Mouse (Mus musculus) neural tube, embryonic 14.5 days (tissue): ENCODE data around the gene 4930402H24Rik. TPM values are rescaled to one million over a fixed set of nuclear protein-coding genes. Genes with fewer than 3 reads are reported as not detected.

ENCODE experiments used
- ATAC-seq: fragments of 200-750 bp; cut with Nextera tagmentation; 2 replicates; pipeline ENCODE4 v1.8.0; 2017; ENCODE audit warnings: low read depth, mild to moderate bottlenecking, moderate TSS enrichment, moderate library complexity
- H3K27ac ChIP-seq: fragments of 300-500 bp; sonication (generic); 2 replicates; pipeline ENCODE4 v1.5.1; 2014; ENCODE audit warnings: low read depth, mild to moderate bottlenecking, control low read depth, low read length, moderate library complexity, mixed read lengths
- H3K27me3 ChIP-seq: fragments of 300-500 bp; sonication (generic); 2 replicates; pipeline ENCODE4 v1.6.1; 2014; ENCODE audit warnings: low read length; ENCODE audit not compliant: control insufficient read depth, insufficient read depth
- H3K36me3 ChIP-seq: fragments of 300-500 bp; sonication (generic); 2 replicates; pipeline ENCODE4 v1.6.1; 2014; ENCODE audit warnings: low read length, mixed read lengths; ENCODE audit not compliant: control insufficient read depth, insufficient read depth
- H3K4me1 ChIP-seq: fragments of 300-500 bp; sonication (generic); 2 replicates; pipeline ENCODE4 v1.6.1; 2014; ENCODE audit warnings: low read length; ENCODE audit not compliant: control insufficient read depth, insufficient read depth
- H3K4me2 ChIP-seq: fragments of 300-500 bp; sonication (generic); 2 replicates; pipeline ENCODE4 v1.6.1; 2014; ENCODE audit warnings: mild to moderate bottlenecking, low read depth, low read length, control low read depth
- H3K4me3 ChIP-seq: fragments of 300-500 bp; sonication (generic); 2 replicates; pipeline ENCODE4 v1.5.1; 2014; ENCODE audit warnings: low read depth, low read length, control low read depth, mixed read lengths
- H3K9ac ChIP-seq: fragments of 300-500 bp; sonication (generic); replicated peaks from 2 replicates; pipeline ENCODE4 v1.6.1; 2014; ENCODE audit warnings: low read depth, mild to moderate bottlenecking, control low read depth, low read length, mixed read lengths
- H3K9me3 ChIP-seq: fragments of 300-500 bp; sonication (generic); 2 replicates; pipeline ENCODE4 v1.6.1; 2016; ENCODE audit warnings: low read length; ENCODE audit not compliant: control insufficient read depth
- WGBS: fragments of 180-500 bp; shearing (Covaris S2); extraction: QIAGEN DNeasy Blood & Tissue Kit; methylation state at CpG from one replicate; pipeline ENCODE4 v1.1.7; 2014; 5-methylcytosine and 5-hydroxymethylcytosine counted together
- polyA plus RNA-seq: library from polyadenylated mRNA; unstranded; fragments of >200 nt; fragmentation: Nextera tagmentation; extraction: Ambion mirVana; gene quantifications from 2 replicates; pipeline ENCODE4 v1.2.1, GENCODE M21; 2014

The 4930402H24Rik gene
- 106 and 109 TPM in 2 replicates for polyA plus RNA-seq

DNA sequence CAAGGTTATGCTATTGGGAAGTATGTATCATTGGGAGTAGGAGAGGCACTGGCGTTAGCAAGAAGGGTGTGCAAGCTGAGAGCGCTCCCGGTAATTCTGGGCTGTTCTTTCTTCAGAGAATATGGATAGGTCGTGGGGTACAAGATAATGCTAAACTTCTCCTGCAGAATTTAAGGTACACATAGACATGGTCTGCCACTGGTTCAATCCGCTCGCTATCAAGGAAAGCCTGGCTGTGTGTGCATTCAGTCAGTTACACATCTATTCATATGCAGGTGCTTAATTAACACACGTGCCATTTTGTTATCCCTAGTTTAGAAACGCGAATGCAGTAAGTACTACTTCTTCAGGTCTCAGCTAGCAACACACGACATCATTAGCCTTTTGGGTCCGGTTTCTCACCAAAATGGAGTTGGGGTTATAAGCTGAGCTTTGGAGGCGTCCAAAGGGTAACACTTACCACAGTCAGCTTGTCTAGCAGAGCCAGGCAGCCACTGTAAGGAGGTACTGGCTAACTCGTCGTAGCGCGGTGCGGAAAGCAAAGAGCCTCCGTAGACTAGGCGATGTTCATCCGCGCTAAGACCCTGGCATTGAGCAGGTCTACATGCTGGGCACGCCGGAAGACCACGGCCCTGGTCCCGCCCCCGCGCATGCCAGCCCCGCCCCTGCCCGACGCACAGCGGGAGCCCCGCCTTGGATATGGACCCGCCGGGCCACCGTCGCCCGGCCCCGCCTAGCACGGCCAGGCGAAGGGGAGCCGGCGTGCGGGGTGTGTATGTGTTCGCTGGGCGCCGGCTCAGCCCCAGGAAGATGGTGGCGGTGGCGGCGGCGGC is at the start of gene 4930402H24Rik, which contains the start of gene Atrn:
Gene 4930402H24Rik (minus strand): TSS at position 656 of the 833 bp plus-strand sequence.
Gene Atrn (plus strand): TSS at position 745 of the 833 bp plus-strand sequence.
- ATAC-seq = peak; percentile 98
- Histone ChIP-seq H3K9me3 (no peaks in the 10 kb centered on the region), H3K9ac (peak within 1 kb of the TSS; percentile 95), H3K27ac (peak within 1 kb of the TSS; percentile 80), H3K4me2 (peak within 1 kb of the TSS; percentile 84), H3K27me3 (no peaks in the 10 kb centered on the region; the same call in 1 of the 2 replicates), H3K4me3 (peak within 1 kb of the TSS; percentile 98), H3K36me3 (no peaks in the 10 kb centered on the region), H3K4me1 (peaks cover 17% of the 10 kb centered on the region)
- 4% methylated on average over 50 of the region's 50 CpGs for WGBS

DNA sequence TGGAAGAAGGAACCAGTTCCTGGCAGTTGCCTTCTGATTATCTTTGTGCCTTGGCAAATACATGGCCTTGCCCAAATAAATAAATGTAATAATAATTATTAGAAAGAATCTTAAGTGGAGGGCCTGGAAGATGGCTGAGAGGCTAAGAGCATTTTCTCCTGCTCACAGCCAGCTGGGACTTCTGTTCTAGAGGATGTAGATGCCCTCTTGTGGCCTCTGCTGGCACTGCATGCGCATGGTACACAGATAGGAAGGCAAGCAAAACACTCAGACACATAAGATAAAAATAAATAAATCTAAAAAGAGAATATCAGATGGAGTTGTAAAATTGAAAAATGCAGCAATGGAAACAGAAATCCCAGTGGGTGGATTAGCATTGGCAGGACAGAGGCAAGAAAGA is 44.3 kb upstream of the 4930402H24Rik start:
- Histone ChIP-seq H3K4me2 (no peak overlapping the region), H3K4me1 (no peaks in the 10 kb centered on the region), H3K27me3 (no peaks in the 10 kb centered on the region), H3K27ac (no peak overlapping the region), H3K9ac (no peak overlapping the region), H3K9me3 (no peaks in the 10 kb centered on the region), H3K4me3 (no peak overlapping the region), H3K36me3 (peaks cover 2% of the 10 kb centered on the region; the same call in 1 of the 2 replicates)
- peak; percentile 84; the same call in 1 of the 2 replicates for ATAC-seq
- 3% methylated on average over 1 of the region's 1 CpGs for WGBS

DNA sequence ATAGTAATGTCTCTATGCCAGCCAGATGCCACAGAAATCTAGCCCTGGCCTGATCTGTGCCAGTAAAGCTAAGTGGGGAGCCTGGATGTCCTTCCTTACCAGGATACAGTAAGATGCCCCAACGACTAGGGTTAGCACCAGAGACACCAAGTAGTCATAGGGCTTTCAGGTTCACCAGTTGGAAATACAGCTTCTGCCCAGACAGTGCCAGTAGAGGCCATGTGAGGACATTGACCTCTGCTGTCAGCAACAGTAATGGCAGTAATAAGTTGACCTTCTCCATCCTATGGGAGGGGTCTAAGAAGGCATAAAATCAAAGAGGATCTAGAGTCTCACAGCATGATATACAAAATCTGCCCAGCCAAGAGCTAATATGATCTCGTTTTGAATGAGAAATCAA is 43.6 kb upstream of the 4930402H24Rik start:
- Histone ChIP-seq H3K4me2 (no peak overlapping the region), H3K36me3 (peaks cover 2% of the 10 kb centered on the region; the same call in 1 of the 2 replicates), H3K27ac (no peak overlapping the region), H3K9ac (no peak overlapping the region), H3K27me3 (no peaks in the 10 kb centered on the region), H3K4me1 (no peaks in the 10 kb centered on the region), H3K4me3 (no peak overlapping the region), H3K9me3 (no peaks in the 10 kb centered on the region)
- 77% methylated on average over 2 of the region's 2 CpGs for WGBS
- ATAC-seq = no peak

DNA sequence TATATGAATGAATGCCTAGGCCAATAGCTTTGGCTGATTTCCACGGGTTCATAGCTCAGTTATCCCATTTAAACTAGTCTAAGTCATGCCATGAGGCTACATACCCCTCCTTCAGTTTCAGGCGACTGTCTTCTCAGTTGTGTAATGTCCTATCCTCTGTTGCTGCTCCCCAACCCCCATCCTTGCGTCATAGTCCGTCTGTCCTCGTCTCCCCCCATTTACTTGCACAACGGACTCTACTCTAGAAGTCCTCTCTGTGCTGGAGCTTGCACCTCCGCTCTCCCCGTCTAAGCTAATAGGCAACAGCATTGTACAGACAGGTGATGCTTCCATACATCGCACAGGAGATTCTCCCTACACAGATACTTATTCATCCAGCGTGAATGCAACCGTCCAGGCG is 26.7 kb upstream of the 4930402H24Rik start:
- Histone ChIP-seq H3K9me3 (no peaks in the 10 kb centered on the region), H3K4me3 (no peak overlapping the region), H3K4me1 (no peaks in the 10 kb centered on the region), H3K27me3 (no peaks in the 10 kb centered on the region), H3K4me2 (no peak overlapping the region), H3K9ac (no peak overlapping the region), H3K27ac (no peak overlapping the region), H3K36me3 (no peaks in the 10 kb centered on the region)
- ATAC-seq = no peak
- WGBS = 88% methylated on average over 12 of the region's 12 CpGs

DNA sequence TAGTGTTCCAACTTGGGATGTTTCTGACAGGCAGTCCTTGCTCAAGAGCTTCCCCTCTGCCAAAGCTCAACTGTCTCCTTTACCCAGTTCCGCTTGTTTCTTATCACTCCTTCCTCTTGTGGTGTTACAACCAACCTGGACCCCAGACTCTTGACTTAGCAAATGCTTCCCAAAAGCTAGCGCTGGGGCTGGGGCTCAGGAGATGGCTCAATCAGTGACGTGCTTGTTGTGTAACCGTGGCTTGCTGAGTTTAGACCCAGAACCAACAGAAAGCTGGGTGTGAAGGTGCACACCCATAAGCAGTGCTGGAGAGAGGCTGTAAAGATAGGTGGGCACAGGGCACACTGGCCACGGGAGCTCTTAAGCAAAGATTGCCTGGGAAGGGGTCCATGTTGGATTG is 23.8 kb upstream of the 4930402H24Rik start:
- no peak for ATAC-seq
- H3K27me3 ChIP-seq = no peaks in the 10 kb centered on the region
- H3K4me2 ChIP-seq = no peak overlapping the region
- H3K4me1 ChIP-seq = no peaks in the 10 kb centered on the region
- H3K27ac ChIP-seq = no peak overlapping the region
- no peaks in the 10 kb centered on the region for H3K36me3 ChIP-seq
- 90% methylated on average over 5 of the region's 5 CpGs for WGBS
- no peak overlapping the region for H3K9ac ChIP-seq
- H3K4me3 ChIP-seq = no peak overlapping the region
- no peaks in the 10 kb centered on the region for H3K9me3 ChIP-seq

DNA sequence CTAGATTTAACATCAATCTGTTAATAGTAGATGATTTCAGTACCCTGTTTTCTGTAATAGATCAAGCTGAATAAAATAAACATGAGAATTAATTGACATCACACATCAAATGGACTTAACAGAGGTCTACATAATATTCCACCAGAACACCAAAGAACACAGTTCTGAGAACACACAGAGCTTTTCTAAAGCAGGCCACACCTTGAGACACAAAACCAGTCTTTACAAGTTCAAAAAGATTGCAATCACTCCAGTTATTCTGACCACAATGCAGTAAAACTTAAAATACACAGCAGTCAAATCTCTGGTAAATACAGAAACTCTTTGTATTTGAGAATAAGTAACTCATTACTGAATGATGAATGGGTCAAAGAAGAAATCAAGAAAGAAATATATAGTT is 22.3 kb upstream of the 4930402H24Rik start:
- Histone ChIP-seq H3K9ac (no peak overlapping the region), H3K4me2 (no peak overlapping the region), H3K9me3 (no peaks in the 10 kb centered on the region), H3K27me3 (no peaks in the 10 kb centered on the region), H3K4me3 (no peak overlapping the region), H3K27ac (no peak overlapping the region), H3K4me1 (no peaks in the 10 kb centered on the region), H3K36me3 (no peaks in the 10 kb centered on the region)
- no peak for ATAC-seq

DNA sequence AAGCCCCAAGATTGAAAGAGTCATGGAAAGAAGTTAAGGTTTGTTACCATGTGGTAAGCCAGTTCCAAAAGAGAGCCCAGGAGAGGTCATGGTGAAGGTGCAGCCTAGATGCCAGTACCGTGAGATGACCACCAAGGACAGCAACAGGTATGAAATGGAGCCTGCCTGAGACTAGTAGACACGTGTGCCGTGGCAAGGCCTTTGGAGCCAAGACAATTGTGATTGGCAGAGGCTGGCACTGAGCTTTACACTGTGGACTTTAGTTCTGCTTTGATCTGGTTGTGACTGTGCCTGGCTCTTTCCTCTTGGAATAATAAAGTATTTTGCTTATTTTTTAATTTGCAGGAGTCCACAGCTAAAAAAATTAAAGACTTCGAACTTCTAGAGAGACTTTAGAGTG is 21.8 kb upstream of the 4930402H24Rik start:
- no peak overlapping the region for H3K4me3 ChIP-seq
- 93% methylated on average over 4 of the region's 4 CpGs for WGBS

DNA sequence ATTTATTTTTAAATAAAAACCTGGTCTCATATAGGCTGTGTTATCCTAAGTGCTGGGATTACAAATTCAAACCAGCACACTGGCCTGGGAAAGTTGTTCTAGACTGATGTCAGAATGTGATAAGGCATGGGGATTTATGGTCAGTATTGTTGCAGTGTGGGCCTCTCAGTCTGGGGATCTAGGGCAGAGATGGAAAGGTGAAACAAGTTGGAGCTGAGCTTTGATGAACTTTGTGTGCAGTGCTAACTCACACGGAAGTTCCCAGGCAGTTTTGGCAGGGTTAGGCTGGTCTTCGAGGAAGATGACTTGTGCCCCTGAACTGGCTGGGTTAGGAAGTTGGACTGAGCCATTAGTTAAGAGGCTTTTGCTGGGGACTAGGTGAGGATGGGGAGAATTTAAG is 18.7 kb upstream of the 4930402H24Rik start:
- H3K9ac ChIP-seq = no peak overlapping the region
- no peaks in the 10 kb centered on the region for H3K4me1 ChIP-seq
- H3K27me3 ChIP-seq = no peaks in the 10 kb centered on the region
- H3K9me3 ChIP-seq = no peaks in the 10 kb centered on the region
- WGBS = 81% methylated on average over 2 of the region's 2 CpGs
- H3K4me2 ChIP-seq = no peak overlapping the region
- H3K36me3 ChIP-seq = no peaks in the 10 kb centered on the region
- no peak overlapping the region for H3K4me3 ChIP-seq
- no peak for ATAC-seq
- no peak overlapping the region for H3K27ac ChIP-seq

More for the DNA sequence above, 21.8 kb upstream of the 4930402H24Rik start:
- Histone ChIP-seq H3K27me3 (no peaks in the 10 kb centered on the region), H3K27ac (no peak overlapping the region), H3K4me1 (no peaks in the 10 kb centered on the region), H3K9me3 (no peaks in the 10 kb centered on the region), H3K9ac (no peak overlapping the region), H3K36me3 (no peaks in the 10 kb centered on the region), H3K4me2 (no peak overlapping the region)
- no peak for ATAC-seq

DNA sequence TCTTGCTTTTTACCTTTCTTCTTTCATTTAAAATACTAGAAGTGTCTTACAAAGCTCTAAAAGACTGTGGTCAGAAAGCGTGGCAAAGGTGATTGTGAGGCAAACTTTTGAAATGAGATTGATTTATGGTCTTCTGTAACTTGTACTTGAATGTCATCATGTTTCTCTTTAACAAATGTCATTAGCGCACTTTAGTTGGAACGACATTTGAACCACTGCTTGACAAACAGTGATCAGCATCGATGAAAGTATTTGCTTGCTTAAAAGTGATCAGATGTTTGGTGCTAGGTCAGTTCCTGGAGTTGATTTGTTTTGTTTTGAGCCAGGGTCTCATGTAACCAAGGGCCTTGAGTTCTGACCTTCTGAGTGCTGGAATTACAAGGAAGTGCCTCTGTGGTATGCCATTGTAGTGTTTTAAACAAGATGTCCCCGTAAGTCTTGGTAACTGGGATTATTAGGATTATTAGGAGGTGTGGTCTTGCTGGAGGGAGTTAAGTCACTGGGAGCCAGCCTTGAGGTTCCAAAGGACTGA is 12.9 kb upstream of the 4930402H24Rik start:
- no peaks in the 10 kb centered on the region for H3K27me3 ChIP-seq
- no peak overlapping the region for H3K4me2 ChIP-seq
- no peaks in the 10 kb centered on the region for H3K9me3 ChIP-seq
- WGBS = 56% methylated on average over 5 of the region's 5 CpGs
- no peak overlapping the region for H3K4me3 ChIP-seq
- no peak overlapping the region for H3K9ac ChIP-seq
- 0 out of 2 replicates have a peak, but pooled peaks cover 2% of the 10 kb centered on the region for H3K4me1 ChIP-seq
- no peak overlapping the region for H3K27ac ChIP-seq
- H3K36me3 ChIP-seq = no peaks in the 10 kb centered on the region
- ATAC-seq = no peak
